Mouse (Mus musculus) skeletal muscle tissue, adult 2 months (tissue): Measurements from ENCODE around the gene Pmel.
A peak's percentile ranks its signal among the peaks of the same experiment; 100 is the strongest.
"Not testable (repeated sequence)": the region's sequence is repeated elsewhere in the genome, so short reads cannot be mapped to it uniquely, and the experiment has no call there.

Experiments used
- DNase-seq: peaks from one replicate; pipeline ENCODE4 v3.0.0-alpha.2; 2012; ENCODE audit warnings: low read depth, low spot score

Gene Pmel

GRCm38 (mm10) chr10:128702328-128703007 is 1.5 kb upstream of the Pmel start:
- no peak for DNase-seq

GRCm38 (mm10) chr10:128704491-128705316 is 709 bp downstream of the Pmel start, which contains the start of gene Cdk2:
Cdk2 (minus strand) TSS chr10:128705031.
- DNase-seq: peak; percentile 85

GRCm38 (mm10) chr10:128705317-128705693 is 1.3 kb downstream of the Pmel start:
- DNase-seq: no peak

- not testable (repeated sequence) for DNase-seq
Measured at GRCm38 (mm10) chr10:128711318-128711717, 7.3 kb downstream of the Pmel start.

- DNase-seq: no peak
Measured at GRCm38 (mm10) chr10:128715559-128716537, 11.9 kb downstream of the Pmel start.

GRCm38 (mm10) chr10:128725466-128725865 is 21.5 kb downstream of the Pmel start:
- DNase-seq: not testable (repeated sequence)

- no peak for DNase-seq
Measured at GRCm38 (mm10) chr10:128728059-128728458, 24.1 kb downstream of the Pmel start.

GRCm38 (mm10) chr10:128731002-128731433 is 27.0 kb downstream of the Pmel start:
- peak; percentile 34 for DNase-seq

GRCm38 (mm10) chr10:128731992-128732391 is 28.0 kb downstream of the Pmel start:
- no peak for DNase-seq

- DNase-seq: no peak
Measured at GRCm38 (mm10) chr10:128737435-128737834, 33.4 kb downstream of the Pmel start.

GRCm38 (mm10) chr10:128740296-128740695 is 36.3 kb downstream of the Pmel start:
- DNase-seq: no peak

GRCm38 (mm10) chr10:128742616-128743015 is 38.6 kb downstream of the Pmel start:
- DNase-seq: no peak

GRCm38 (mm10) chr10:128743235-128743634 is 39.2 kb downstream of the Pmel start:
- DNase-seq: no peak

GRCm38 (mm10) chr10:128743791-128744191 is 39.8 kb downstream of the Pmel start:
- peak; percentile 61 for DNase-seq

- no peak for DNase-seq
Measured at GRCm38 (mm10) chr10:128744211-128744610, 40.2 kb downstream of the Pmel start.

- no peak for DNase-seq
Measured at GRCm38 (mm10) chr10:128744680-128745601, 40.9 kb downstream of the Pmel start, which contains the start of gene Dgka. Dgka (minus strand) TSS chr10:128744855.

GRCm38 (mm10) chr10:128745946-128746613 is 42.1 kb downstream of the Pmel start:
- DNase-seq: peak; percentile 40

GRCm38 (mm10) chr10:128746972-128747645 is 43.1 kb downstream of the Pmel start:
- no peak for DNase-seq

GRCm38 (mm10) chr10:128747646-128748251 is 43.8 kb downstream of the Pmel start, which contains the start of gene Pym1:
Pym1 (plus strand) TSS chr10:128747889.
- DNase-seq: peak; percentile 80
